Comparison of ENCODE assay signal across 20 mouse cellular contexts in the genomic region with DNA sequence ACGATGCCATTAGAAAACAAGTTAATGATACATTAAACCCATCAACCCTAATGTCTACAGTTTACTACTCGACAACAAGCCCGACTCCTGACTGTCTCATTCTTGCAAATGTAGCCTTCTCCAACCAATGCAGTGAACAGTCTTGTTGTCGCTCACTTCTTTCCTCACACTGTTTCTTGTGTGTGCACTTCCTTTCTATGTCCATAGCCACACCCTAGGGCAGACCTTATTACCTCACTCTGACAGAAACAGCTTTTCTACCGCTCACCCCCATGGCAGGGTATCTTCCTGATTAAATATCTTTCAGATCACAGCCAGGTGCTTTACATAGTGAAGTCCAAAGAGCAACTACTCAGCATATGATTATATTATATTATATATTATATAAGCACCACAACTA. TPM values are rescaled to one million over a fixed set of nuclear protein-coding genes. Genes with fewer than 3 reads are reported as not detected.
DNase-seq lines count a peak whose midpoint lies in the region; ATAC-seq and TF ChIP-seq lines count a peak whose summit lies in the region.
"Had no signal": no experiment of that assay in that cellular context is flagged by ENCODE, and none has a peak within 500 bp of the region (broad histone marks: within the 10 kb centered on the region; RNA-seq: fewer than 3 reads in every experiment).

No protein-coding gene starts in this region.

- no peak overlapping the region for H3K9ac ChIP-seq in forebrain, embryonic 11.5 days (ENCODE audit: low read length)
- no peak overlapping the region for H3K9ac ChIP-seq in forebrain, embryonic 13.5 days
- no peak overlapping the region for H3K9ac ChIP-seq in liver, adult 2 months (ENCODE audit: low read depth, low read length)
- no peak overlapping the region for H3K9ac ChIP-seq in stomach, embryonic 15.5 days
- H3K9ac ChIP-seq: forebrain, postnatal 0 days; heart, embryonic 15.5 days; limb, embryonic 15.5 days had no signal

- DNase-seq in forebrain, embryonic 11.5 days (ENCODE audit: low spot score), result no peak
- DNase-seq in liver, adult 2 months (ENCODE audit: extremely low read depth, low read depth, low spot score), result peak; percentile 14
- DNase-seq in liver, result no peak
- DNase-seq in left cerebral cortex, postnatal 36 days (ENCODE audit: low spot score in 2 of 2), result no peak
- DNase-seq in retina, postnatal 1 day, result no peak
- DNase-seq: forebrain, postnatal 0 days; gastrocnemius, adult 2 months; heart, adult 18-20 months; kidney, adult 11 months; right cerebral cortex, postnatal 4 days; thymus, postnatal 36 days had no signal

- H3K4me3 ChIP-seq in forebrain, embryonic 11.5 days (ENCODE audit: low read depth, low read length), result no peak overlapping the region
- H3K4me3 ChIP-seq in forebrain, embryonic 13.5 days, result no peak overlapping the region
- no peak overlapping the region for H3K4me3 ChIP-seq in liver, adult 2 months (ENCODE audit: insufficient read depth, low read depth, low read length)
- no peak overlapping the region for H3K4me3 ChIP-seq in stomach, embryonic 15.5 days (replicated peaks)
- H3K4me3 ChIP-seq: erythroblast, embryonic 14.5 days; gastrocnemius, adult 2 months; heart, embryonic 15.5 days; layer of hippocampus, adult 2 months; left cerebral cortex, adult 2 months; limb, embryonic 15.5 days; megakaryocyte, embryonic 14.5 days had no signal

- TF ChIP-seq POLR2A in liver, adult 2 months (IDR thresholded peaks at IDR 0.05; ENCODE audit: extremely low read depth, insufficient read depth, low read length), result no peak

- no peak for TF ChIP-seq CTCF in liver, adult 2 months (IDR thresholded peaks at IDR 0.05; ENCODE audit: low read depth, low read length)

- no peak overlapping the region for H3K27ac ChIP-seq in forebrain, embryonic 11.5 days (ENCODE audit: low read depth, low read length)
- H3K27ac ChIP-seq in forebrain, embryonic 13.5 days, result no peak overlapping the region
- H3K27ac ChIP-seq in liver, adult 2 months (replicated peaks; ENCODE audit: insufficient read depth, low read depth, low read length), result no peak overlapping the region
- peak overlapping the region; percentile 54; the same call in 1 of the 2 replicates for H3K27ac ChIP-seq in stomach, embryonic 15.5 days
- H3K27ac ChIP-seq: gastrocnemius, adult 2 months; left cerebral cortex, adult 2 months; limb, embryonic 15.5 days had no signal

- intact Hi-C loops in left cerebral cortex, postnatal 36 days (cut with DNase I), result no loop called here

- H3K9me3 ChIP-seq in forebrain, embryonic 11.5 days (ENCODE audit: control insufficient read depth, low read length), result no peaks in the 10 kb centered on the region
- H3K9me3 ChIP-seq in forebrain, embryonic 13.5 days (replicated peaks), result no peaks in the 10 kb centered on the region; the same call in 1 of the 2 replicates
- no peaks in the 10 kb centered on the region for H3K9me3 ChIP-seq in stomach, embryonic 15.5 days
- H3K9me3 ChIP-seq: heart, embryonic 15.5 days; limb, embryonic 15.5 days had no signal

- peak; percentile 23; the same call in 1 of the 2 replicates for ATAC-seq in forebrain, embryonic 11.5 days (replicated peaks; ENCODE audit: low FRiP score)
- ATAC-seq in forebrain, embryonic 13.5 days, result no peak
- ATAC-seq in megakaryocyte, adult 5-6 weeks (ENCODE audit: poor library complexity, severe bottlenecking), result peak; percentile 94
- ATAC-seq in stomach, embryonic 15.5 days (ENCODE audit: insufficient read depth, low FRiP score, low read depth), result peak; percentile 54; the same call in 1 of the 2 replicates

- H3K4me2 ChIP-seq in forebrain, embryonic 11.5 days (ENCODE audit: low read depth, low read length, severe bottlenecking), result no peak overlapping the region
- no peak overlapping the region for H3K4me2 ChIP-seq in forebrain, embryonic 13.5 days
- H3K4me2 ChIP-seq in stomach, embryonic 15.5 days, result no peak overlapping the region
- H3K4me2 ChIP-seq: heart, embryonic 15.5 days; limb, embryonic 15.5 days had no signal

- H3K36me3 ChIP-seq in forebrain, embryonic 11.5 days (ENCODE audit: control insufficient read depth, insufficient read depth, low read length), result no peaks in the 10 kb centered on the region
- H3K36me3 ChIP-seq in forebrain, embryonic 13.5 days (ENCODE audit: poor library complexity, severe bottlenecking), result no peaks in the 10 kb centered on the region
- H3K36me3 ChIP-seq in liver, adult 2 months (ENCODE audit: control insufficient read depth, insufficient read depth, low read length), result no peaks in the 10 kb centered on the region
- H3K36me3 ChIP-seq in stomach, embryonic 15.5 days, result no peaks in the 10 kb centered on the region
- H3K36me3 ChIP-seq: heart, embryonic 15.5 days; limb, embryonic 15.5 days had no signal

- no peaks in the 10 kb centered on the region for H3K27me3 ChIP-seq in forebrain, embryonic 11.5 days (ENCODE audit: control insufficient read depth, insufficient read depth, low read length)
- H3K27me3 ChIP-seq in forebrain, embryonic 13.5 days, result no peaks in the 10 kb centered on the region
- no peaks in the 10 kb centered on the region for H3K27me3 ChIP-seq in liver, adult 2 months (ENCODE audit: control insufficient read depth, insufficient read depth, low read length)
- no peaks in the 10 kb centered on the region for H3K27me3 ChIP-seq in stomach, embryonic 15.5 days (replicated peaks)
- H3K27me3 ChIP-seq: heart, embryonic 15.5 days; limb, embryonic 15.5 days; megakaryocyte, embryonic 14.5 days had no signal

- WGBS in forebrain, embryonic 11.5 days, result 76% methylated on average over 5 of the region's 5 CpGs
- 58% methylated on average over 5 of the region's 5 CpGs for WGBS in forebrain, embryonic 13.5 days
- WGBS in liver, adult 2 months, result 45% methylated on average over 5 of the region's 5 CpGs
- 74% methylated on average over 5 of the region's 5 CpGs for WGBS in stomach, embryonic 15.5 days

- H3K4me1 ChIP-seq in forebrain, embryonic 11.5 days (replicated peaks; ENCODE audit: control insufficient read depth, insufficient read depth, low read length), result no peaks in the 10 kb centered on the region
- H3K4me1 ChIP-seq in forebrain, embryonic 13.5 days, result peaks cover 26% of the 10 kb centered on the region
- peaks cover 17% of the 10 kb centered on the region; the same call in 1 of the 2 replicates for H3K4me1 ChIP-seq in liver, adult 2 months (ENCODE audit: control insufficient read depth, insufficient read depth, low read length)
- H3K4me1 ChIP-seq in stomach, embryonic 15.5 days, result peaks cover 20% of the 10 kb centered on the region; the same call in 1 of the 2 replicates

- peaks cover 40% of the 10 kb centered on the region for H3K79me2 ChIP-seq in liver, adult 2 months (ENCODE audit: control insufficient read depth, insufficient read depth, low read length)

RNA-seq across cellular contexts. Expression of gene Nfkb1, which starts 15.9 kb away (rescaled TPM):
- 14.5 and 14.6 TPM in 2 replicates for polyA plus RNA-seq in forebrain, embryonic 11.5 days (2014; fragmentation: Nextera tagmentation; extraction: Ambion mirVana)
- polyA plus RNA-seq in forebrain, embryonic 13.5 days (2015; fragmentation: Nextera tagmentation; extraction: Ambion mirVana), result 8.0 and 8.3 TPM in 2 replicates
- total RNA-seq in liver, adult 2 months (2014; rRNA removed), result 19.5 and 24.8 TPM in 2 replicates
- 21.2 and 24.5 TPM in 2 replicates for polyA plus RNA-seq in liver, adult 2 months (2012; rRNA removed)
- 104 and 105 TPM in 2 replicates for total RNA-seq in megakaryocyte, adult 5-6 weeks (2015)
- total RNA-seq in megakaryocyte, adult 5-6 weeks (2017), result 181 and 183 TPM in 2 replicates
- 24.5 and 25.9 TPM in 2 replicates for polyA plus RNA-seq in stomach, embryonic 15.5 days (2015; fragmentation: Nextera tagmentation; extraction: Ambion mirVana)
- total RNA-seq in left cerebral cortex, postnatal 36 days (2021), result 10 to 100 TPM; 16.3 to 23.0 TPM
